Mouse (Mus musculus) brain, adult 10 weeks (tissue): ENCODE measurements around the gene Gm10666. TPM values are rescaled to one million over a fixed set of nuclear protein-coding genes. Genes with fewer than 3 reads are reported as not detected.

Experiments used
- polyA plus RNA-seq: library from polyadenylated mRNA; stranded (reverse); fragments of 350-450 nt; fragmentation: Illumina TruSeq; extraction: RNeasy Lipid Tissue Mini Kit (QIAGEN cat#74804); gene quantifications from one replicate; pipeline ENCODE4 v1.2.3, GENCODE M21; 2015; ENCODE audit warnings: low read depth, low replicate concordance

Gm10666 gene
- polyA plus RNA-seq, result not detected

GRCm38 (mm10) chr7:22134641-22135040 lies at the start of gene Gm10666:
Gm10666 (minus strand) TSS chr7:22134741.

GRCm38 (mm10) chr7:22163935-22164334 lies 29.4 kb upstream of the Gm10666 start, which contains the start of gene Vmn1r142:
Vmn1r142 (minus strand) TSS chr7:22164035.

GRCm38 (mm10) chr7:22118145-22118544 lies 16.4 kb downstream of the Gm10666 start, which contains the start of gene Gm16451:
Gm16451 (minus strand) TSS chr7:22118245.

Other genes starting within 250 kb of the Gm10666 start
- not detected for gene Gm5891, start 213.4 kb downstream of the Gm10666 start, polyA plus RNA-seq
- gene Vmn1r137, start 140.2 kb downstream of the Gm10666 start, polyA plus RNA-seq, result not detected
- gene Vmn1r138, start 105.8 kb downstream of the Gm10666 start, polyA plus RNA-seq, result not detected
- not detected for gene Gm6176, start 78.4 kb downstream of the Gm10666 start, polyA plus RNA-seq
- not detected for gene Vmn1r139, start 65.7 kb downstream of the Gm10666 start, polyA plus RNA-seq
- not detected for gene Gm16451, start 16.5 kb downstream of the Gm10666 start, polyA plus RNA-seq
- gene Vmn1r142, start 29.3 kb upstream of the Gm10666 start, polyA plus RNA-seq, result not detected
- gene Vmn1r143, start 54.6 kb upstream of the Gm10666 start, polyA plus RNA-seq, result not detected
- not detected for gene Gm8653, start 66.5 kb upstream of the Gm10666 start, polyA plus RNA-seq
- not detected for gene Gm8453, start 94.7 kb upstream of the Gm10666 start, polyA plus RNA-seq
- not detected for gene Gm4187, start 195.0 kb upstream of the Gm10666 start, polyA plus RNA-seq
- gene Gm8660, start 236.3 kb upstream of the Gm10666 start, polyA plus RNA-seq, result not detected